Mouse (Mus musculus) gastrocnemius, adult 8-10 months (tissue): ENCODE data around the gene Tbcc. TPM values are rescaled to one million over a fixed set of nuclear protein-coding genes. Genes with fewer than 3 reads are reported as not detected.

ENCODE experiments used
- DNase-seq, 2 experiments: peaks; one replicate each; pipeline ENCODE4 v3.0.0; 2022; ENCODE audit warnings: low spot score in 2 of 2
- total RNA-seq, 4 experiments: library from RNA; stranded (reverse); gene quantifications; 2 replicates each; pipeline ENCODE4 v1.2.4; 2022

Gene Tbcc
- total RNA-seq, 4 experiments from 2014 or later = 7.4 to 9.4 (median 7.9) TPM

GRCm38 (mm10) chr17:46900941-46901340 is 10.5 kb downstream of the Tbcc start:
- no peak for DNase-seq

DNA sequence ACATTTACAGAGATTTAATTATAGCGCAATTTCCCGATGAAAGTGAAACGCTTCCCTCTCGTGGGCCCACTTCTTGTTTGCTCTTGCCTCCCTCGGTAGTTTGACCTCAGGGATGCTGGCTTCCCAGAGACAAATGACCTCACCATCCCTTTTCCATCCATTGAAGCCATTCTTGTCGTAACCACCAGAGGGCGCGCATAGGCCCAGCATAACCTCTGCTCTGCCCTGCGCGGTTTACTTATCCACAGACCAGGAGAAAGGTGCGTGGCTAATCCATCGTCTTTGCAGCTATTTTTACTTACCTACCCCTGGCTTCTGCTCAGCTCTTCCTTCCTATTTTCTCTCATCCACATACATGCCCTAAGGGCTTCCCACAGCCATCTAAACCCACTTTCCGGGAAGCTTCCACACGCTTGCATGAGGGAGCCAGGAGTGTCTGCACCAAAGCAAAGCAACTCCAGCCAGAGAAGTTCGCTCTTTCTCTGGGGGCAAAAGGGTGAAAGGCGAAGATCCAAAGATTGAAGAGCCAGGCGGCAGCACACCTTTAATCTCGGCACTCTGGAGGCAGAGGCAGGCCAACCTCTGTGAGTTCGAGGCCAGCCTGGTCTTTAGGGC is 13.5 kb downstream of the Tbcc start:
- DNase-seq = peak; percentile 52 to 68

GRCm38 (mm10) chr17:46910186-46910585 is 19.7 kb downstream of the Tbcc start, which contains the start of gene Prph2:
Gene Prph2 (plus strand): TSS chr17:46910459.
- no peak for DNase-seq

DNA sequence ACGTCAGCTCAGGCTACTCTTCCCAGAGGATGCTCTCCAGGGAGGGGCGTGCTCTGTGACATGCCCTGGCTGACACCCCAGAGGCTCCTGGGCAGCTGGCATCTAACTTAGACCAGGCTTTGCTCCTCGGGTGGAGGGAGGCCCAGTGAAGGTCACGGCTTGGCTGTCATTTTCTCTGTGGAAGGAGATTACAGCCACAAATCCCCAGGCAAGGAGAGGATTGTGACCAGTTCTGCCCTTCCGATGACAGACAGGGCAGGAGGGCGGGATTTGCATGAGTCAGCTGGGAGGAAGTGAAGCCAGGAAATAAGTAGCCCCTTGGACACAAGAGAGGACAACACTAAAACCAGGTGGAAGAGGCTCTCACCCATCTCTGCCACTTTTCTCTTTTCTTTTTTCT is 21.8 kb downstream of the Tbcc start:
- no peak for DNase-seq

GRCm38 (mm10) chr17:46915129-46915528 is 24.6 kb downstream of the Tbcc start:
- no peak for DNase-seq

DNA sequence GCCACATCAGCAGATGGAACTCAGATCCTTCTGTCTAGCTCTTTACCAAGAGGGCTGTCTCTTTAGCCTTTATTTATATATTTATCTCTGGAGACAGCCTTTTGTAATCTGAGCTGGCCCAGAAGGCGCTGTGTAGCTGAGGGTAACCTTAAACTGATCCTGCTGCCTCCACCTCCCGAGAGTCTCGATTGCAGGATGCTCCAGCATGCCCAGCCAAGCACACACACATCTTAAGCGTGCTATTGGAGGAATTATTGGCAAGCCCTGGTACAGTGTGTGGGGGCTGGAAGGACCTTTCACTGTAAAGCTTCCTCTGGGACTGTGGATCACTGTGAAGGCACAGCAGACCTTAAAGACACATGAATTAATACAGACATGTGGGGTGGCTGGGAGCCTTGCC is 28.5 kb downstream of the Tbcc start:
- no peak for DNase-seq

GRCm38 (mm10) chr17:46920855-46921254 is 30.4 kb downstream of the Tbcc start:
- DNase-seq = no peak

- no peak for DNase-seq
These were observed 35.7 kb downstream of the Tbcc start for GRCm38 (mm10) chr17:46926192-46926591.

- DNase-seq = no peak
These were observed 36.5 kb downstream of the Tbcc start for GRCm38 (mm10) chr17:46926941-46927340.

DNA sequence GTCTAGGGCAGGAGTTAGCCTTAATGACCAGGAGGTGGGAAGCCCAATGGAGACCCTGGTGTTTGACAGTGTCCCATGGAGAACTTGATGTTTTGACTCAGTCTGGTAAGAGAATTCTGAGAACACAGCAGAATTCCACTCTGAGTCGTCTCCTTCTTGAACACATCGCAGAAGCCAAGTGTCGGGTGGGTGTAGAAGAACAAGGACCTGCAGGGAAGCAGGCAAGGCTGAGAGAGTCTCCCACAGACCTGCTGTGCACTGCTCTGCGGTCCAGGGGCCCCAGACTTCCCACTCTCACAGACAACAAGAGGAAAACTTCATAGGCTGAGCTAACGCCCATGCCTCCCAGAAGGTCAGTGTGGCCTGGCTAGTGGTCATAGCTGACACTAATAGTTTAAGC is 37.3 kb downstream of the Tbcc start:
- no peak for DNase-seq

DNA sequence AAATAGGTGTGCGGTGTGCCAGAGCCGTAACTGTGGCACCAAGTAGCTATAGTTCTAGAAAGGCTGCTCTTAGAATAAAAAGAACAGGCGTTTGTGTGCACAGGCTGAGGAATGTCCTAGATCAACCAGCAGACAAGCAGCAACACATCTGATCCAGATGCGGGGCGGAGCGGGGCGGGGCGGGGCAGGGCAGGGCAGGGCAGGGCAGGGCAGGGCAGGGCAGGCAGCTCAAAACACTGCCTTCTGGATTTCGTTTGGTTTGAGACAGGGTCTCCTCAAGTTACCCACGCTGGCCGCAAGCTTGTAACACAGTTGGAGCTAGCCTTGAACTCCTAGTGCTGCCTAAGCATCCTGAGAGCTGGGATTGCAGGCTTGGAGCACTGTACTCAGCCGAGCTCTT is 38.8 kb downstream of the Tbcc start:
- DNase-seq = no peak

DNA sequence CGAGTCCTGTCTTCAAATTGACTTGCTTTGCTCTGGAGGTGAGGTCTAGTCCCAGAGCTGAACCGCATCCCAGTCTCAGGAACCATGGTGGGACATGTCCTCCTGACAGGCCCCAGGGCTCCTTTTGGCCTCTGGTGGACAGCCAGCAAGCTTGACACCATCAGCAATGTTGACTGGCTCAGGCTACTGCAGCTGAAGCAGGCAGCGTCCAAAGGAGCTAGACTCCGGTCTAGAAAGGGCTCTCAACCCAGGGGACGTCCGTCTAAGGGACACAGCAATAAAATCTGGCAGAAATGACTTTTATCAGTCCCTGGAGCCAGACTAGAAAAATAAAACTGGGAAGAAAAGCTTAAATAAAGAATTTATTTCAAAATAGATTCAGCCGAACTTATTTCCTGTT is 39.4 kb downstream of the Tbcc start:
- no peak for DNase-seq

DNA sequence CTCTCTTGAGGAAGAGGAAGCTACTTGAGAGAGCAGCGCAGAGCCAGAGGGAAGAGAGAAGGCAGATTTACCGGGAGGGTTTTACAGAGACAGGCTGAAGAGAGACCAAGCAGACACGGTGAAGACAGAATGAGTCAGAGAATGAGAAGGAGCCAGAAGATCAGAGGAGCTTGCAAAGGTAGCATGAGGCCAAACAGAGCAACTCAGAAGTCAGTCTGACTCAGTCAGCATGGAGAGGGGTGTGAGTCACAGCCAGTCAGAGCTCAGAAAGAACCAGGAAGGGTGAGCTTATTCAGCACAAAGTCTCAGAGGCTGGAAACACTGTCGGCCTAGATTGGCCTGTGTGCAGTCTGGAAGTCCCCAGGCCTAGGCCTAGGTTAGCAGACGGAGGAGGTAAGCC is 42.5 kb downstream of the Tbcc start:
- no peak for DNase-seq

DNA sequence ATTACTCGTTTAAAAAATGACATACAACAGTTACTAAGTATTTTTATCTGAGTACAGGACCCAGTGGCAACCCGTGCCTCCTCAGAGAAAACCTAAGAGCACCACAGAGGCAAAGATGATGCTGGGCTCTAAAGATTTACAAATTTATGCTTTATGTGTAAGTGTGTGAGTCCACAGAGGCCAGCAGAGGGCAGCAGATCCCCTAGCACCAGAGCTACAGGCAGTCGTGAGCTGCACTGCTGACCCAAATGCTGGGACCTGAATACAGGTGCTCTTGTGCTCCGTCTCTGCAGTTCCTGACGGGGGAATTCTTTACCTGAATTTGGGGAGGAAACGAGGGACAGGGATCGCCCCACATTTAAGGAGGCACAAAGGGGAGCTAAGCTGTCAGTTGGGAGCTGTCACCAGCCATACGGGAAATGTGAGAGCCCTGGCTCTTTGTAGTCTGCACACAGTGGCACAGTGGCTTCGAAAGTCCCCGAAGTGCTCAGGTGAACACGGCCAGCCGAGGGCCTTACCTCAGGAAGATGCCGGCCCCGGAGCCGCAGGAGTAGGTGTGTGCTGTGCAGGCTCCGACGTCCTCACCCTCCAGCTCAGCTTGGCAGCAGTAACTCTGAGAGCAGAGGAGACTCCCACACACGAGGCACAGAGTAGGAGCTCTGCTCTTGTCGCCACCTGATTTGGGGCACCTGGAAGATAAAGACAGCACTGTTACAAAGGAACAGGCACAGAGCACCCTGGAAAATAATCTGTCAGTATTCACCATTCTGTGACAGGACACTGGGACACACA is 43.3 kb downstream of the Tbcc start:
- no peak for DNase-seq

DNA sequence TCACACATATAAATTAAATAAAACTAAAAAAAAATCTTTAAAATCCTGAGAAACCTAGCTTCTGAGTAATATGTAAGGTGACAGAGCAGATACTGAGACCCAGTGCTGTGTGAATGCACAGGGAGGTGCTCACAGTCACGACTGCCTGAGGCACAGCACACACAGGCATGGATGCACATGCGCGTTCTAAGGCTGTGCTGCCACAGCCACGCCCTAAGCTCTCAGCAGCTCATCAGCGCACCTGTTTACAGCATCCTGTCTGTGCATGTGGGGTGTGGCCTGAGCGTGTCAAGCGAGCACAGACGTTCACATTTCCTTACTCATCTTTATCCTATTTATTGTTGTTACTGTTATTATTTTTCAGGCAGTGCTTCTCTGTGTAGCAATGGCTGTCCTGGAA is 50.0 kb downstream of the Tbcc start:
- no peak for DNase-seq

Other genes with a start within 250 kb of the Tbcc start
- gene Klc4, start 244.7 kb upstream of the Tbcc start, total RNA-seq = 10 to 100 TPM; 13.2 to 14.4 (median 13.5) TPM
- gene Mrpl2, start 244.5 kb upstream of the Tbcc start, total RNA-seq = 100 to 1,000 TPM in 2 of 4 experiments, 10 to 100 TPM in 2; 88.6 to 106 (median 98.1) TPM
- 1 to 10 TPM; 2.7 to 3.7 (median 3.0) TPM for gene Cul7, start 240.3 kb upstream of the Tbcc start, total RNA-seq
- gene Rrp36, start 216.3 kb upstream of the Tbcc start, total RNA-seq = 10 to 100 TPM in 1 of 4 experiments, 1 to 10 TPM in 3; 8.7 to 10.7 (median 9.2) TPM
- 10 to 100 TPM; 36.9 to 42.6 (median 39.8) TPM for gene Mea1, start 211.9 kb upstream of the Tbcc start, total RNA-seq
- 10 to 100 TPM; 61.0 to 83.8 (median 75.5) TPM for gene Klhdc3, start 209.8 kb upstream of the Tbcc start, total RNA-seq
- gene Ppp2r5d, start 185.6 kb upstream of the Tbcc start, total RNA-seq = 10 to 100 TPM; 25.5 to 28.1 (median 26.8) TPM
- gene Pex6, start 179.2 kb upstream of the Tbcc start, total RNA-seq = 10 to 100 TPM; 12.9 to 18.6 (median 16.0) TPM
- 1 to 10 TPM in 2 of 4 experiments, under 1 TPM in 2; 0.65 to 5.1 (median 1.9) TPM for gene Gnmt, start 161.5 kb upstream of the Tbcc start, total RNA-seq
- 1 to 10 TPM; 4.6 to 9.4 (median 6.4) TPM for gene Cnpy3, start 138.5 kb upstream of the Tbcc start, total RNA-seq
- gene Ptcra, start 127.0 kb upstream of the Tbcc start, total RNA-seq = not detected
- gene 2310039H08Rik, start 118.0 kb upstream of the Tbcc start, total RNA-seq = 10 to 100 TPM; 37.5 to 45.9 (median 39.9) TPM
- 10 to 100 TPM; 35.1 to 39.6 (median 37.4) TPM for gene Rpl7l1, start 108.0 kb upstream of the Tbcc start, total RNA-seq
- 10 to 100 TPM; 11.2 to 15.0 (median 12.5) TPM for gene Bicral, start 32.2 kb upstream of the Tbcc start, total RNA-seq
- not detected for gene Prph2, start 19.8 kb downstream of the Tbcc start, total RNA-seq
- 10 to 100 TPM; 57.5 to 65.9 (median 63.7) TPM for gene Ubr2, start 119.9 kb downstream of the Tbcc start, total RNA-seq